Mouse (Mus musculus) heart, postnatal 0 days (tissue): Measurements from ENCODE around the gene Ammecr1. TPM values are rescaled to one million over a fixed set of nuclear protein-coding genes. Genes with fewer than 3 reads are reported as not detected.

Source experiments
- ATAC-seq: fragments of 200-750 bp; cut with Nextera tagmentation; 2 replicates; pipeline ENCODE4 v1.8.0; 2017; ENCODE audit warnings: low read depth, moderate number of reproducible peaks, moderate library complexity; ENCODE audit not compliant: insufficient read depth
- DNase-seq: peaks from one replicate; pipeline ENCODE4 v3.0.0-alpha.2; 2016; ENCODE audit warnings: low spot score
- H3K27ac ChIP-seq: fragments of 300-500 bp; sonication (generic); 2 replicates; pipeline ENCODE4 v1.5.1; 2014; ENCODE audit warnings: low read depth, mild to moderate bottlenecking
- H3K27me3 ChIP-seq: fragments of 300-500 bp; sonication (generic); 2 replicates; pipeline ENCODE4 v1.6.1; 2014; ENCODE audit warnings: low read length, mixed read lengths; ENCODE audit not compliant: control insufficient read depth, insufficient read depth
- H3K36me3 ChIP-seq: fragments of 300-500 bp; sonication (generic); replicated peaks from 2 replicates; pipeline ENCODE4 v1.6.1; 2014; ENCODE audit warnings: low read length, mixed read lengths; ENCODE audit not compliant: control insufficient read depth, insufficient read depth
- H3K4me1 ChIP-seq: fragments of 300-500 bp; sonication (generic); 2 replicates; pipeline ENCODE4 v1.6.1; 2014; ENCODE audit warnings: antibody characterized with exemption; ENCODE audit not compliant: control insufficient read depth, insufficient read depth
- H3K4me2 ChIP-seq: fragments of 300-500 bp; sonication (generic); 2 replicates; pipeline ENCODE4 v1.6.1; 2014; ENCODE audit warnings: low read depth, mild to moderate bottlenecking, low read length, moderate library complexity
- H3K4me3 ChIP-seq: fragments of 300-500 bp; sonication (generic); 2 replicates; pipeline ENCODE4 v1.5.1; 2014; ENCODE audit warnings: low read depth, low read length
- H3K9ac ChIP-seq: fragments of 300-500 bp; sonication (generic); replicated peaks from 2 replicates; pipeline ENCODE4 v1.6.1; 2014; ENCODE audit warnings: low read depth, low read length, mixed read lengths
- H3K9me3 ChIP-seq: fragments of 300-500 bp; sonication (generic); replicated peaks from 2 replicates; pipeline ENCODE4 v1.6.1; 2016; ENCODE audit warnings: low read length; ENCODE audit not compliant: control insufficient read depth
- CTCF ChIP-seq: IDR thresholded peaks from 2 replicates; pipeline ENCODE4 v1.5.1; 2016; ENCODE audit warnings: antibody characterized with exemption, control low read depth, low read depth
- EP300 ChIP-seq: IDR thresholded peaks from 2 replicates; pipeline ENCODE4 v1.6.1; 2016; ENCODE audit warnings: antibody characterized with exemption, low read depth
- WGBS: fragments of 180-500 bp; shearing (Covaris S2); extraction: QIAGEN DNeasy Blood & Tissue Kit; methylation state at CpG from one replicate; pipeline ENCODE4 v1.1.7; 2014; 5-methylcytosine and 5-hydroxymethylcytosine counted together
- polyA plus RNA-seq: library from polyadenylated mRNA; unstranded; fragments of >200 nt; fragmentation: Nextera tagmentation; extraction: Ambion mirVana; gene quantifications from 2 replicates; pipeline ENCODE4 v1.2.1, GENCODE M21; 2015
- total RNA-seq: library from RNA; depleted of rRNA; stranded (reverse); fragments of >200 nt; gene quantifications from 2 replicates; pipeline ENCODE4 v1.2.3, GENCODE M21; 2014; ENCODE audit warnings: low replicate concordance

Gene Ammecr1
- total and polyA plus RNA-seq, 2 experiments from 2014 or later: 19.9 to 21.2 TPM

- no peak for ATAC-seq
- TF ChIP-seq EP300 (no peak), CTCF (no peak)
Observed at GRCm38 (mm10) chrX:142885962-142886361, 80.6 kb downstream of the Ammecr1 start.

DNA sequence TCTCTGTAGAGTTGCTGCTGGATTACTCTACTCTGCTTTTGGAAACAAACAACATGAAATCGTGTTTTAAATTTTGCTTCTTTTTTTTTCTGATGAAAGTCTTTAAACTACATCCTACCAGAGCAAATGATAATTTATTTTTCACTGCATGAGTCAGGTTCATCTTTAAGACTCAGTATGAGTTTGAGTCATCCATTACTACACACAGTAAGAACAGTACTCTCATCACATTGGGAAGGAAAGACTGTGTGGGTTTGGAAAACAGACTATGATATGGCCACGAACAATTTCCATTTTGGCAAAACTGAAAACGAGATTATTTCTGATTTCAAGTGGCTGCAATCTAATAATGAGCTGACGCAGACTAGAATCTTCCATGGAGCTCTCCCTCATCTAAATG is 82.9 kb downstream of the Ammecr1 start:
- WGBS: 69% methylated on average over 4 of the region's 4 CpGs
- TF ChIP-seq CTCF (no peak), EP300 (no peak)
- Histone ChIP-seq H3K4me1 (no peaks in the 10 kb centered on the region), H3K27me3 (no peaks in the 10 kb centered on the region), H3K9me3 (no peaks in the 10 kb centered on the region), H3K4me2 (no peak overlapping the region), H3K9ac (no peak overlapping the region), H3K4me3 (no peak overlapping the region), H3K27ac (no peak overlapping the region), H3K36me3 (no peaks in the 10 kb centered on the region)
- no peak for DNase-seq
- ATAC-seq: no peak

More at GRCm38 (mm10) chrX:142885962-142886361, 80.6 kb downstream of the Ammecr1 start:
- no peak overlapping the region for H3K27ac ChIP-seq
- no peak overlapping the region for H3K9ac ChIP-seq
- H3K36me3 ChIP-seq: no peaks in the 10 kb centered on the region
- H3K4me3 ChIP-seq: no peak overlapping the region
- WGBS: 89% methylated on average over 7 of the region's 7 CpGs
- no peaks in the 10 kb centered on the region for H3K9me3 ChIP-seq
- no peaks in the 10 kb centered on the region for H3K4me1 ChIP-seq
- H3K27me3 ChIP-seq: no peaks in the 10 kb centered on the region
- DNase-seq: no peak
- no peak overlapping the region for H3K4me2 ChIP-seq

DNA sequence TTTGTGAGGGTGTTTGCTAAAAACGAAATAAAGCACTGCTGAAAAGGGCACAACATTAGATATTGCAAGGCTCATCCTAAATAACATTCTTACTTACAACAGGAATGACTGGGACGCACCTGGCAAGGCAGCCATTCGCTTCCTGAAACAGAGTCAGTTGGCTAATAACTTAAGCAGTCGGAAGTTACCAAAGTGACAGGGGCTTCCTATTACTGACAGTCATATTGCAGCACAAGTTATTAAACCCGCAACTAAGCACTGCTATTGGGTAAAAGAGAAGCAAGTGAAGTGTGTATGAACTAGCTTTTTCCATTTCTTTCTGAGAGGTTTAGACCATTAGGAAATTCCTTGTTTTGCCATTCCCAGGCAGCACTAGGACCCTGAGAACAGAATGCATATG is 84.3 kb downstream of the Ammecr1 start:
- Histone ChIP-seq H3K4me1 (no peaks in the 10 kb centered on the region), H3K27me3 (no peaks in the 10 kb centered on the region), H3K4me3 (no peak overlapping the region), H3K36me3 (no peaks in the 10 kb centered on the region), H3K27ac (no peak overlapping the region), H3K9me3 (no peaks in the 10 kb centered on the region), H3K9ac (no peak overlapping the region), H3K4me2 (no peak overlapping the region)
- TF ChIP-seq CTCF: no peak
- no peak for TF ChIP-seq EP300
- 78% methylated on average over 5 of the region's 5 CpGs for WGBS
- DNase-seq (no peak), ATAC-seq (no peak)

DNA sequence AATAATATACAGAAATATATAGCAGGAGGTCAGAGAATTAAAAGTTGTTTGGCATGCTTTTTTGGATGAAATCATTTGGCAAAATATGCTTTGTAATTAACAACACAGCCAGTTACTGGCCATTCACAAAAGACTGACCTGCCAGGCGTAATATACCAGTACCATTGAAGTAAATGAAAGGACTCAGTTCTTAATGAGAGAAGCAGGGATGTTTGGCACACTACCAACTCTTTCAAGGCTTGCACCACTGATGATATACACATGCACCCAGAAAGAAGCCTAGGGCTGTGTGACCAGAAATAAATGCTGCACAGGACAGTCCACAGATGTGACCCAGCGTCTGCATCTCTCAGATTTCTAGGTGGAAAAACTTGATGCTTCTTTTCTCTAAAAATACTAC is 96.7 kb downstream of the Ammecr1 start:
- H3K4me1 ChIP-seq: no peaks in the 10 kb centered on the region
- DNase-seq (no peak), ATAC-seq (no peak)
- 52% methylated on average over 2 of the region's 2 CpGs for WGBS
- H3K27me3 ChIP-seq: no peaks in the 10 kb centered on the region
- no peak overlapping the region for H3K4me3 ChIP-seq
- TF ChIP-seq EP300: no peak
- no peak for TF ChIP-seq CTCF
- no peak overlapping the region for H3K4me2 ChIP-seq
- H3K36me3 ChIP-seq: no peaks in the 10 kb centered on the region
- no peak overlapping the region for H3K27ac ChIP-seq
- no peaks in the 10 kb centered on the region for H3K9me3 ChIP-seq
- H3K9ac ChIP-seq: no peak overlapping the region

- H3K27ac ChIP-seq: no peak overlapping the region
- H3K9me3 ChIP-seq: no peaks in the 10 kb centered on the region
- no peaks in the 10 kb centered on the region for H3K36me3 ChIP-seq
- ATAC-seq (no peak), DNase-seq (no peak)
- H3K4me2 ChIP-seq: no peak overlapping the region
- no peaks in the 10 kb centered on the region for H3K4me1 ChIP-seq
- H3K27me3 ChIP-seq: no peaks in the 10 kb centered on the region
- no peak overlapping the region for H3K4me3 ChIP-seq
- no peak for TF ChIP-seq EP300
- TF ChIP-seq CTCF: no peak
- H3K9ac ChIP-seq: no peak overlapping the region
- 84% methylated on average over 9 of the region's 9 CpGs for WGBS
Observed at GRCm38 (mm10) chrX:142848032-142848431, 118.5 kb downstream of the Ammecr1 start.

GRCm38 (mm10) chrX:142846266-142846665 is 120.3 kb downstream of the Ammecr1 start:
- no peak for TF ChIP-seq CTCF
- TF ChIP-seq EP300: no peak
- no peaks in the 10 kb centered on the region for H3K27me3 ChIP-seq
- H3K9me3 ChIP-seq: no peaks in the 10 kb centered on the region
- 62% methylated on average over 6 of the region's 6 CpGs for WGBS
- no peak overlapping the region for H3K4me3 ChIP-seq
- DNase-seq: no peak
- no peak overlapping the region for H3K4me2 ChIP-seq
- H3K36me3 ChIP-seq: no peaks in the 10 kb centered on the region
- H3K9ac ChIP-seq: no peak overlapping the region
- 0 out of 2 replicates have a peak overlapping the region, but pooled peaks have one; percentile 3 for H3K27ac ChIP-seq
- no peaks in the 10 kb centered on the region for H3K4me1 ChIP-seq
- no peak for ATAC-seq
